Mouse (Mus musculus) lung, embryonic 14.5 days (tissue): ENCODE data around the gene Pipox. TPM values are rescaled to one million over a fixed set of nuclear protein-coding genes. Genes with fewer than 3 reads are reported as not detected.

Source experiments
- ATAC-seq: fragments of 200-750 bp; cut with Nextera tagmentation; 2 replicates; pipeline ENCODE4 v1.8.0; 2017; ENCODE audit warnings: mild to moderate bottlenecking, moderate TSS enrichment, moderate library complexity; ENCODE audit not compliant: insufficient read depth
- DNase-seq: peaks from one replicate; pipeline ENCODE4 v3.0.0-alpha.2; 2015
- H3K27ac ChIP-seq: fragments of 300-500 bp; sonication (generic); 2 replicates; pipeline ENCODE4 v1.5.1; 2014; ENCODE audit warnings: low read depth, mild to moderate bottlenecking, moderate library complexity
- H3K27me3 ChIP-seq: fragments of 300-500 bp; sonication (generic); 2 replicates; pipeline ENCODE4 v1.6.1; 2014; ENCODE audit warnings: low read length, control low read depth; ENCODE audit not compliant: insufficient read depth
- H3K36me3 ChIP-seq: fragments of 300-500 bp; sonication (generic); 2 replicates; pipeline ENCODE4 v1.6.1; 2014; ENCODE audit warnings: control low read depth; ENCODE audit not compliant: insufficient read depth
- H3K4me1 ChIP-seq: fragments of 300-500 bp; sonication (generic); 2 replicates; pipeline ENCODE4 v1.6.1; 2014; ENCODE audit warnings: antibody characterized with exemption, control low read depth; ENCODE audit not compliant: insufficient read depth
- H3K4me2 ChIP-seq: fragments of 300-500 bp; sonication (generic); 2 replicates; pipeline ENCODE4 v1.6.1; 2014; ENCODE audit warnings: mild to moderate bottlenecking
- H3K4me3 ChIP-seq: fragments of 300-500 bp; sonication (generic); 2 replicates; pipeline ENCODE4 v1.5.1; 2014; ENCODE audit warnings: low read depth, low read length
- H3K9ac ChIP-seq: fragments of 300-500 bp; sonication (generic); 2 replicates; pipeline ENCODE4 v1.6.1; 2014
- H3K9me3 ChIP-seq: fragments of 300-500 bp; sonication (generic); 2 replicates; pipeline ENCODE4 v1.6.1; 2016; ENCODE audit warnings: low read depth, low read length, control low read depth
- CTCF ChIP-seq: IDR thresholded peaks from 2 replicates; pipeline ENCODE4 v1.5.1; 2016; ENCODE audit warnings: antibody characterized with exemption, low read depth
- WGBS: fragments of 180-500 bp; shearing (Covaris S2); extraction: QIAGEN DNeasy Blood & Tissue Kit; methylation state at CpG from one replicate; pipeline ENCODE4 v1.1.7; 2014; 5-methylcytosine and 5-hydroxymethylcytosine counted together
- polyA plus RNA-seq: library from polyadenylated mRNA; unstranded; fragments of >200 nt; fragmentation: Nextera tagmentation; extraction: Ambion mirVana; gene quantifications from 2 replicates; pipeline ENCODE4 v1.2.1, GENCODE M21; 2014

Gene Pipox
- 0.88 and 1.6 TPM in 2 replicates for polyA plus RNA-seq

GRCm38 (mm10) chr11:77893787-77894718 lies at the start of gene Pipox:
Gene Pipox, minus strand, starts transcription at chr11:77894096.
- peak; percentile 92 for DNase-seq
- Histone ChIP-seq H3K4me1 (peaks cover 21% of the 10 kb centered on the region), H3K9me3 (no peaks in the 10 kb centered on the region), H3K4me3 (no peak within 1 kb of the TSS), H3K27me3 (peaks cover 9% of the 10 kb centered on the region; the same call in 1 of the 2 replicates), H3K4me2 (peak within 1 kb of the TSS; percentile 41), H3K9ac (peak within 1 kb of the TSS; percentile 24; the same call in 1 of the 2 replicates), H3K27ac (peak within 1 kb of the TSS; percentile 75), H3K36me3 (no peaks in the 10 kb centered on the region)
- peak; percentile 71 for TF ChIP-seq CTCF
- peak; percentile 90 for ATAC-seq
- WGBS: 18% methylated on average over 11 of the region's 11 CpGs

- DNase-seq (no peak), ATAC-seq (no peak)
- 19% methylated on average over 5 of the region's 5 CpGs for WGBS
- no peaks in the 10 kb centered on the region for H3K9me3 ChIP-seq
- H3K27ac ChIP-seq: no peak overlapping the region
- no peak overlapping the region for H3K4me3 ChIP-seq
- no peak overlapping the region for H3K9ac ChIP-seq
- H3K36me3 ChIP-seq: no peaks in the 10 kb centered on the region
- H3K4me2 ChIP-seq: no peak overlapping the region
- H3K4me1 ChIP-seq: no peaks in the 10 kb centered on the region
- TF ChIP-seq CTCF: no peak
- H3K27me3 ChIP-seq: peaks cover 4% of the 10 kb centered on the region; the same call in 1 of the 2 replicates
Observed at GRCm38 (mm10) chr11:77942230-77942629, 48.3 kb upstream of the Pipox start.

GRCm38 (mm10) chr11:77937649-77938410 lies 43.9 kb upstream of the Pipox start:
- peaks cover 39% of the 10 kb centered on the region for H3K27me3 ChIP-seq
- H3K27ac ChIP-seq: no peak overlapping the region
- H3K4me2 ChIP-seq: no peak overlapping the region
- no peak overlapping the region for H3K9ac ChIP-seq
- WGBS: 6% methylated on average over 4 of the region's 4 CpGs
- DNase-seq (no peak), ATAC-seq (no peak)
- no peaks in the 10 kb centered on the region for H3K4me1 ChIP-seq
- TF ChIP-seq CTCF: no peak
- H3K36me3 ChIP-seq: no peaks in the 10 kb centered on the region
- H3K9me3 ChIP-seq: no peaks in the 10 kb centered on the region
- H3K4me3 ChIP-seq: no peak overlapping the region

GRCm38 (mm10) chr11:77936846-77937245 lies 43.0 kb upstream of the Pipox start:
- H3K9me3 ChIP-seq: no peaks in the 10 kb centered on the region
- no peak for TF ChIP-seq CTCF
- H3K4me1 ChIP-seq: no peaks in the 10 kb centered on the region
- no peak overlapping the region for H3K9ac ChIP-seq
- WGBS: 4% methylated on average over 8 of the region's 8 CpGs
- no peak overlapping the region for H3K27ac ChIP-seq
- DNase-seq (no peak), ATAC-seq (no peak)
- peaks cover 49% of the 10 kb centered on the region for H3K27me3 ChIP-seq
- no peak overlapping the region for H3K4me2 ChIP-seq
- H3K4me3 ChIP-seq: no peak overlapping the region
- H3K36me3 ChIP-seq: no peaks in the 10 kb centered on the region

GRCm38 (mm10) chr11:77934568-77935311 lies 40.8 kb upstream of the Pipox start:
- H3K4me1 ChIP-seq: peaks cover 8% of the 10 kb centered on the region; the same call in 1 of the 2 replicates
- no peak for TF ChIP-seq CTCF
- no peaks in the 10 kb centered on the region for H3K9me3 ChIP-seq
- no peak overlapping the region for H3K27ac ChIP-seq
- 47% methylated on average over 5 of the region's 5 CpGs for WGBS
- no peaks in the 10 kb centered on the region for H3K36me3 ChIP-seq
- no peak overlapping the region for H3K4me3 ChIP-seq
- no peak overlapping the region for H3K4me2 ChIP-seq
- H3K27me3 ChIP-seq: peaks cover 56% of the 10 kb centered on the region
- DNase-seq: no peak
- no peak for ATAC-seq
- no peak overlapping the region for H3K9ac ChIP-seq

GRCm38 (mm10) chr11:77934111-77934521 lies 40.2 kb upstream of the Pipox start:
- H3K9ac ChIP-seq: no peak overlapping the region
- 2% methylated on average over 4 of the region's 4 CpGs for WGBS
- H3K4me1 ChIP-seq: peaks cover 8% of the 10 kb centered on the region; the same call in 1 of the 2 replicates
- no peak for ATAC-seq
- peaks cover 56% of the 10 kb centered on the region for H3K27me3 ChIP-seq
- H3K36me3 ChIP-seq: no peaks in the 10 kb centered on the region
- no peak overlapping the region for H3K4me2 ChIP-seq
- DNase-seq: no peak
- no peak overlapping the region for H3K4me3 ChIP-seq
- H3K9me3 ChIP-seq: no peaks in the 10 kb centered on the region
- TF ChIP-seq CTCF: no peak
- H3K27ac ChIP-seq: no peak overlapping the region
